Mouse (Mus musculus): ENCODE data around the gene Armc12. TPM values are rescaled to one million over a fixed set of nuclear protein-coding genes. Genes with fewer than 3 reads are reported as not detected.

Armc12 gene
- polyA plus RNA-seq (2017; shearing (Covaris generic)): under 1 TPM in 1 of 2 experiments, not detected in 1; 0.66 TPM

DNA sequence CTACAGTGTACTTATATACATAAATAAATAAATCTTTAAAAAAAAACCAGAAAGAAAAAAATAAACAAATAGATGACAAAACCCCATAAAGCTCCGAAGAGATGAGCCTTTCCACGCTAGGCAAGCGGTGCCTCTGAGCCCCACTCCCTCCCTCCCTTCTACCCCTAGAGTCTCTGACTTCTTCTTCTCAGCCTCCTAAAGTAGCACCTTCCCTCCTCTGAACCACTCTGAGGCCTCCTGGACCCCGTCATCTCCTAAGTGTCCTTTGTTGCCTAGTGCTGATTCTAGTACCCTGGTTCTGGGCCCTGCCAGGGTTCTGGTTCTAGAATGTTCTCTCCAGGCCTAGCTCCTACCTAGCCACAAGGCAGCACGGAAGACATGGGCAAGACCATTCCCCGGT, at the start of gene Armc12:
TSS of gene Armc12 (plus strand) at position 301 of the 400 bp plus-strand sequence.

DNA sequence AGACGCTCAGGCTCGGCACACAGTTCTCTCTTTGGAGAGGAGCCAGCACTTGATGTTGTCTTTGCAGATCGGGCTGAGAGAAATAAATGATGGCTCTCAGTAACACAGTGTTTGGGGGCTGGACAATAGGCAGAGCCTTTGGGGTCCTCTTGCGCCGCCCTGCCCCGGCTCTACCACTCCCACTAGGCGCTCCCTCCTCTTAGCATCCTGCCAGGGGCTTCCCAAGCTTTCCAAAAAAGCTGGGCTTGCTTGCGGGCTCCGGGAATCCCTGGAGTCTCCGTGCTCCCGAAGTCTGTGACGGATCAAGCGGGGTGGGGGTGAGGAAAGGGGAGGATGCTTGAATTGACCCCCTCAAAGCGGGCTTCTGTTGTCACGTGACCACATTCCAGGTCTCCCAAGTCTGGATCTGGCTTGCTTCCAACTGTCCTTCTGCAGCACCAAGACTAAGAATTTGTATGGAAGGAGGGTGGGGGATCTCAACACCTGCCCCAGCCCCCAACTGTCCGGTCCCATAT, 13.1 kb upstream of the Armc12 start, which contains the start of gene Fkbp5:
TSS of gene Fkbp5 (minus strand) at position 87 of the 515 bp plus-strand sequence.

DNA sequence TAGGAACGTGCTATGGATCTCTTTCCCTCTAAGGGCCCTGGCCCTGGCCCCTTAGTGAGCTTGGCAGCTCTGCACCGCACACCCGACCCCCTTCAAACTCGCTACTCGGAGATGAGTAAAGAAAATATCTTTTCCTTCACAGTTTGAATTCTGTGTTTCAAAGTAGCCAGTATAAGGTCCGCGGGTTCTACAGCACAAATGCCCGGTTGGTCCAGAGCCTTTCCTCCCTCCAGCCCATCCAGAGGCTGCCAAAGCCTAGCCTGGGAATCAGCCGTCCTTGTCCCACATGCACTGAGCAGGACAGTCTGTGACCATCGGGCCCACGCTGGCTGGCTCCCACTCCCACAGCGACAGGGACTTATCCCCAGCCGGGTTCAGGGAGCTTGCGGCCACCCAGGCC, 18.5 kb downstream of the Armc12 start, which contains the start of gene Clpsl2:
TSS of gene Clpsl2 (plus strand) at position 301 of the 400 bp plus-strand sequence.

DNA sequence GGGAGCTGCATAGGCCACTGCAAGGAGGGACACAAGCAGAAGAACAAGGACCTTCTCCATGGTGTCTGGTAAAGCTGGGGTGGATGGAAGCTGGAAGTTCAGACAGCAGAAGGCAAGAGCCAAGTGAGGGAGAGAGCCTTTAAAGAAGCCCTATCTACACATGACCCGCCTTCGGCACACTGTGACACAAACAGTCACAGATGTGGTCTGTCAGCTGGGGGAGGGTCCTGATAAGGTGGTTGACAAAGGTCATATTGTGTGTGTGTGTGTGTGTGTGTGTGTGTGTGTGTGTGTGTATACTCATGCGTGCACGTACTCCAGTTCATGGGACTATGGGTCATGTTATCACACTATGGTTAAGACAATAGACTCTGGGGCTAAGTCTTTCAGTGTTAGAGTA, 30.0 kb downstream of the Armc12 start, which contains the start of gene Clps:
TSS of gene Clps (minus strand) at position 169 of the 400 bp plus-strand sequence.

DNA sequence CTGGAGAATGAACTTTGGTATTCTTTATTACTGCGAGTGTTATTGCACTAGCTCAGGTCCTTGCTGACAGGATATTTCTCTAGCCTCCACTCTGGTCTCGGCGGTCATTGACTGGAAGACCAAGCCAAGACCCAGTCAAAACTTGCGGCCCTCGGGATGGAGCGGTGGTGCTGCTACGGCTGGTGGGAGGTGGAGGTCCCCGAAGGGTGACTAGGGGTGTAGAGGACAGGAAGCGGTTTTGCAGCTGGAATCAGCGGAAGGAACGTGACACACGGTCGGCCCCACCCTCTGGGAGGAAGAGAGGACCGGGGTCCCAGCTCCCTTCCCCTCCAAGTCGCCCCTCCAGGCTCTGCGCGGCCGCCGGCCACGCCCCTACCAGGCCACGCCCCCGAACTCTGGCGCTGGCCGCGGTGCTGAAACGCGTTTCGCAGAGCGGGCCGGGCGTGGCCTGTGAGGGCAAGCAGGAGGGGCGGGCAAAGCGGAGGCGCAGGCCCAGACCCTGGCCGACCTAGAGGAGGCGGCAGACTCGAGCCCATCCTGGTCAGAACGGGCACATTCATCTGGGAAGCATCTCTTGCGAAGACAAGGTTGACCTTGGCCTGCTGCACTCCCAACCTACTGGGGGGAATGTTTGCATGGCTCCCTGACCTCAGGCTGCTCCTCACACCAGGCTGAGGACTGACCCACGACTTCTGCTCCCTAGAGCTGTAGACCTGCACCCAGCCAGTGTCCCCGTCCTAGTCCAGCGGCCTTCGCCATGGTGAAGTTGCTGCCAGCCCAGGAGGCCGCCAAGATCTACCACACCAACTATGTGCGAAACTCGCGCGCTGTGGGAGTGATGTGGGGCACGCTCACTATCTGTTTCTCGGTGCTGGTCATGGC, 44.9 kb downstream of the Armc12 start, which contains the start of gene Lhfpl5:
TSS of gene Lhfpl5 (plus strand) at position 398 of the 882 bp plus-strand sequence.

Other genes starting within 250 kb of the Armc12 start
- gene Fance, start 217.3 kb upstream of the Armc12 start, polyA plus RNA-seq (2017; shearing (Covaris generic)): 10 to 100 TPM; 31.6 to 35.6 TPM
- 100 to 1,000 TPM; 290 to 502 TPM for gene Rpl10a, start 202.3 kb upstream of the Armc12 start, polyA plus RNA-seq (2017; shearing (Covaris generic))
- gene Tead3, start 180.0 kb upstream of the Armc12 start, polyA plus RNA-seq (2017; shearing (Covaris generic)): under 1 TPM; 0.06 to 0.27 TPM
- gene Tulp1, start 165.6 kb upstream of the Armc12 start, polyA plus RNA-seq (2017; shearing (Covaris generic)): under 1 TPM in 1 of 2 experiments, not detected in 1; 0.39 TPM
- gene Fkbp5, start 13.3 kb upstream of the Armc12 start, polyA plus RNA-seq (2017; shearing (Covaris generic)): 100 to 1,000 TPM in 1 of 2 experiments, 10 to 100 TPM in 1; 79.6 to 102 TPM
- not detected for gene Clpsl2, start 18.6 kb downstream of the Armc12 start, polyA plus RNA-seq (2017; shearing (Covaris generic))
- under 1 TPM in 1 of 2 experiments, not detected in 1; 0.52 TPM for gene Clps, start 30.0 kb downstream of the Armc12 start, polyA plus RNA-seq (2017; shearing (Covaris generic))
- gene Lhfpl5, start 44.8 kb downstream of the Armc12 start, polyA plus RNA-seq (2017; shearing (Covaris generic)): 1 to 10 TPM in 1 of 2 experiments, under 1 TPM in 1; 0.33 to 1.6 TPM
- gene Srpk1, start 91.9 kb downstream of the Armc12 start, polyA plus RNA-seq (2017; shearing (Covaris generic)): 100 to 1,000 TPM; 192 to 194 TPM
- under 1 TPM; 0.42 to 0.95 TPM for gene Slc26a8, start 159.4 kb downstream of the Armc12 start, polyA plus RNA-seq (2017; shearing (Covaris generic))
- 10 to 100 TPM; 77.2 to 83.0 TPM for gene Mapk14, start 160.5 kb downstream of the Armc12 start, polyA plus RNA-seq (2017; shearing (Covaris generic))
- gene AC170998.1, start 195.3 kb downstream of the Armc12 start, polyA plus RNA-seq (2017; shearing (Covaris generic)): 1 to 10 TPM; 4.8 to 8.9 TPM
- gene Mapk13, start 238.5 kb downstream of the Armc12 start, polyA plus RNA-seq (2017; shearing (Covaris generic)): 1 to 10 TPM in 1 of 2 experiments, not detected in 1; 1.7 TPM

Measured in activated CD4-positive, CD25-positive, alpha-beta regulatory T cell (primary cell).